Mouse (Mus musculus): Measurements from ENCODE around the gene Fuca1. TPM values are rescaled to one million over a fixed set of nuclear protein-coding genes. Genes with fewer than 3 reads are reported as not detected.

Fuca1 gene
- polyA plus RNA-seq, 1 experiment from 2014 or later: 108 TPM

DNA sequence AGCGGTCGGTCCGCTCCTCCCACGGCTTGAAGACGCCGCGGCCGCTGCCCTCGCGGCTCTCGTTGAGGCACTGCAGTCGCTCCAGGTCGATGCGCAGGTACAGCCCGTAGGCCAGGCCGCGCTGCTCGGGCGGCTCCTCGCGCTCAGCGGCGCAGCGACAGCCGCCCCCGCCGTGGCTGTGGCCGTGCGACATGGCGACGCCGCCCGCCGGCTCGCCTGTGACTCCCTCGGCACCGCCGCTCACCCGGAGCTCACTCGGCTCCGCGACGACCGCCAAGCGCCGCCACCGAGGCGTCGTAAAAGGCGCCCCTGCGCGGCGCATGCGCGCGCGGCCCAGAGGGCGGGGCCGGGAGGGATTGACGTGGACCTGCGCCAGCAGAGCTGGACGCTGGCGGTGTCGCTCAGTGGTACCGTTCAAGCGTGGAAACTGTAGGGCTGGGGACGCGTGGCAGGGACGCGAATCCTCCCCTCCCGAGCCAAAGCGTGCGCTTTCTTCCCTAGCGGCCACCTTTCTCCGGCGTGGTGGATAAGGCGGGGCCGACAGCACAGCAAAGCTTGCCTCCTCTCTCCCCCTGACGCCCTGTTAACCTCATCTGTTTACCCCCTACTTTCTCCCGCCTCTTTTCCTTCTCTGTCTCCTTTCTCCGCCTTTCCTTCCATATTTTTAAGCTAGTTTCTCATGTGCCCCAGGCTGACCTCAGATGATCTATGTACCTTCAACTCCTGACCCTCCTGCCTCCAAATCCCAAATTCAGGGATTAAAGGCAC lies 66.6 kb downstream of the Fuca1 start, which contains the start of gene Pithd1:
Gene Pithd1 (minus strand): TSS at position 322 of the 768 bp plus-strand sequence.
- H3K9ac ChIP-seq (ENCODE audit: low read length): peak within 1 kb of the TSS; percentile 91
- H3K4me3 ChIP-seq (ENCODE audit: low read depth, low read length): peak within 1 kb of the TSS; percentile 96
- under 1% methylated on average over 81 of the region's 81 CpGs for WGBS
- H3K4me1 ChIP-seq (replicated peaks; ENCODE audit: control insufficient read depth, insufficient read depth, low read length): peaks cover 11% of the 10 kb centered on the region
- H3K27ac ChIP-seq (ENCODE audit: low read depth): peak within 1 kb of the TSS; percentile 68
- ATAC-seq (replicated peaks; ENCODE audit: low FRiP score, low TSS enrichment, low read depth) (peak; percentile 88), DNase-seq (ENCODE audit: low spot score) (peak; percentile 95)
- peak within 1 kb of the TSS; percentile 61 for H3K4me2 ChIP-seq (ENCODE audit: low read length)
- no peaks in the 10 kb centered on the region for H3K9me3 ChIP-seq (ENCODE audit: control insufficient read depth, low read length)
- no peaks in the 10 kb centered on the region for H3K27me3 ChIP-seq (replicated peaks; ENCODE audit: control insufficient read depth, insufficient read depth, low read length)
- H3K36me3 ChIP-seq (ENCODE audit: control insufficient read depth, insufficient read depth, low read length): peaks cover 28% of the 10 kb centered on the region

DNA sequence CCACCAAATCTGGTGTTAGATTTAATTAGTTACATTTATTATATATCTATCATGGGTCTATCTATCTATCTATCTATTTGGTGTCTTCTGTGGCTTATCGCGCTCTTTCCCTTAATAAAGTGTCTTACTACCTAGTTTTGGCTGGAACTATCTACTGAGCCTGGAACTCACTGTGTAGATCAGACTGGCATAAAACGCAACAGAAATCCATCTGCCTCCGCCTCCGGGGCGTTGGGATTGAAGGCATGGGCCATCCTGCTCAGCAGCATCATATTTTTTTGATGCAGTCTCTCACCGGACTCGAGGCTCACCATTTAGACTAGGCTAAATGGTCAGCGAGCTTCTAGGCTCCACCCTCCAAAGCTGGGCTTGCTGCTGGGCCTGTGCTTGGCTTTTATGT lies 67.2 kb downstream of the Fuca1 start:
- Histone ChIP-seq H3K9ac (ENCODE audit: low read length) (peak overlapping the region; percentile 91), H3K27me3 (replicated peaks; ENCODE audit: control insufficient read depth, insufficient read depth, low read length) (no peaks in the 10 kb centered on the region), H3K27ac (ENCODE audit: low read depth) (peak overlapping the region; percentile 68), H3K4me2 (ENCODE audit: low read length) (peak overlapping the region; percentile 61), H3K4me1 (replicated peaks; ENCODE audit: control insufficient read depth, insufficient read depth, low read length) (peaks cover 11% of the 10 kb centered on the region), H3K9me3 (ENCODE audit: control insufficient read depth, low read length) (no peaks in the 10 kb centered on the region), H3K36me3 (ENCODE audit: control insufficient read depth, insufficient read depth, low read length) (peaks cover 24% of the 10 kb centered on the region), H3K4me3 (ENCODE audit: low read depth, low read length) (peak overlapping the region; percentile 96)
- ATAC-seq (replicated peaks; ENCODE audit: low FRiP score, low TSS enrichment, low read depth) (no peak), DNase-seq (ENCODE audit: low spot score) (no peak)
- 61% methylated on average over 9 of the region's 9 CpGs for WGBS

Other genes starting within 250 kb of the Fuca1 start
- gene Ifnlr1, start 234.4 kb upstream of the Fuca1 start, polyA plus RNA-seq (2014; fragmentation: Nextera tagmentation; extraction: Ambion mirVana): 2.9 and 3.5 TPM in 2 replicates
- 2.5 and 3.8 TPM in 2 replicates for gene Il22ra1, start 192.6 kb upstream of the Fuca1 start, polyA plus RNA-seq (2014; fragmentation: Nextera tagmentation; extraction: Ambion mirVana)
- gene Myom3, start 161.0 kb upstream of the Fuca1 start, polyA plus RNA-seq (2014; fragmentation: Nextera tagmentation; extraction: Ambion mirVana): 0.51 and 0.65 TPM in 2 replicates
- gene Srsf10, start 65.0 kb upstream of the Fuca1 start, polyA plus RNA-seq (2014; fragmentation: Nextera tagmentation; extraction: Ambion mirVana): 271 and 273 TPM in 2 replicates
- 167 and 175 TPM in 2 replicates for gene Pnrc2, start 46.9 kb upstream of the Fuca1 start, polyA plus RNA-seq (2014; fragmentation: Nextera tagmentation; extraction: Ambion mirVana)
- 0.24 and 0.44 TPM in 2 replicates for gene Cnr2, start 25.3 kb upstream of the Fuca1 start, polyA plus RNA-seq (2014; fragmentation: Nextera tagmentation; extraction: Ambion mirVana)
- 91.1 and 93.9 TPM in 2 replicates for gene Hmgcl, start 25.7 kb downstream of the Fuca1 start, polyA plus RNA-seq (2014; fragmentation: Nextera tagmentation; extraction: Ambion mirVana)
- gene Gale, start 43.0 kb downstream of the Fuca1 start, polyA plus RNA-seq (2014; fragmentation: Nextera tagmentation; extraction: Ambion mirVana): 50.1 and 62.2 TPM in 2 replicates
- 109 and 111 TPM in 2 replicates for gene Lypla2, start 51.9 kb downstream of the Fuca1 start, polyA plus RNA-seq (2014; fragmentation: Nextera tagmentation; extraction: Ambion mirVana)
- gene Pithd1, start 66.5 kb downstream of the Fuca1 start, polyA plus RNA-seq (2014; fragmentation: Nextera tagmentation; extraction: Ambion mirVana): 46.5 and 50.1 TPM in 2 replicates
- 42.3 and 44.0 TPM in 2 replicates for gene Eloa, start 101.0 kb downstream of the Fuca1 start, polyA plus RNA-seq (2014; fragmentation: Nextera tagmentation; extraction: Ambion mirVana)
- gene Rpl11, start 132.7 kb downstream of the Fuca1 start, polyA plus RNA-seq (2014; fragmentation: Nextera tagmentation; extraction: Ambion mirVana): 575 and 596 TPM in 2 replicates
- gene Id3, start 222.8 kb downstream of the Fuca1 start, polyA plus RNA-seq (2014; fragmentation: Nextera tagmentation; extraction: Ambion mirVana): 325 and 351 TPM in 2 replicates

All from intestine, embryonic 14.5 days (tissue).